Mouse (Mus musculus) MEL (cell line): ENCODE results near the gene Lamp2. TPM values are rescaled to one million over a fixed set of nuclear protein-coding genes. Genes with fewer than 3 reads are reported as not detected.

Experiments used
- DNase-seq: peaks from one replicate; pipeline ENCODE4 v3.0.0; 2011; ENCODE audit warnings: low read depth, low spot score
- H3K27ac ChIP-seq: 2 replicates; pipeline ENCODE4 v1.5.1; 2012; ENCODE audit warnings: low read depth, mild to moderate bottlenecking, control low read depth, low read length, moderate library complexity; ENCODE audit not compliant: control insufficient read depth
- H3K27me3 ChIP-seq, 2 experiments: fragments of 150-350 bp in 1 of 2; sonication (generic) in 1 of 2; 2 replicates each; pipeline ENCODE4 v1.6.1; 2012; ENCODE audit warnings: low read length in 2 of 2, mild to moderate bottlenecking in 2 of 2, improper control_type of control experiment in 1 of 2, moderate library complexity in 1 of 2; ENCODE audit not compliant: insufficient read depth in 2 of 2, control insufficient read depth in 1 of 2
- H3K36me3 ChIP-seq, 2 experiments: 2 replicates each; pipeline ENCODE4 v1.6.1; 2012 to 2014; ENCODE audit warnings: low read length in 2 of 2, improper control_type of control experiment in 1 of 2, inconsistent platforms in 1 of 2, mild to moderate bottlenecking in 1 of 2; ENCODE audit not compliant: insufficient read depth in 2 of 2, control insufficient read depth in 1 of 2
- H3K4me1 ChIP-seq, 2 experiments: fragments of 150-350 bp in 1 of 2; sonication (generic) in 1 of 2; 2 replicates each; pipeline ENCODE4 v1.6.1; 2012; ENCODE audit warnings: low read length in 2 of 2, improper control_type of control experiment in 1 of 2, mild to moderate bottlenecking in 1 of 2; ENCODE audit not compliant: insufficient read depth in 2 of 2, control insufficient read depth in 1 of 2
- H3K4me3 ChIP-seq, 2 experiments: fragments of 150-350 bp in 1 of 2; sonication (generic) in 1 of 2; 2 replicates each; pipeline ENCODE4 v1.5.1; 2012; ENCODE audit warnings: low read depth in 2 of 2, low read length in 2 of 2, mild to moderate bottlenecking in 2 of 2, moderate library complexity in 2 of 2, control low read depth in 1 of 2, improper control_type of control experiment in 1 of 2; ENCODE audit not compliant: control insufficient read depth in 1 of 2, insufficient read depth in 1 of 2
- H3K79me2 ChIP-seq: 2 replicates; pipeline ENCODE4 v1.6.1; 2012; ENCODE audit warnings: mild to moderate bottlenecking, low read length, moderate library complexity; ENCODE audit not compliant: control insufficient read depth, poor library complexity, insufficient read depth
- H3K9ac ChIP-seq: 2 replicates; pipeline ENCODE4 v1.6.1; 2012; ENCODE audit warnings: low read depth, mild to moderate bottlenecking, control low read depth, low read length, moderate library complexity; ENCODE audit not compliant: control insufficient read depth, poor library complexity, severe bottlenecking
- H3K9me3 ChIP-seq: fragments of 150-350 bp; sonication (generic); replicated peaks from 2 replicates; pipeline ENCODE4 v1.6.1; 2012; ENCODE audit warnings: mild to moderate bottlenecking, low read length, improper control_type of control experiment, moderate library complexity; ENCODE audit not compliant: insufficient read depth
- BHLHE40 ChIP-seq: IDR thresholded peaks from 2 replicates; pipeline ENCODE4 v1.6.1; 2012; ENCODE audit warnings: low read depth, mild to moderate bottlenecking, inconsistent platforms, low read length, improper control_type of control experiment, borderline replicate concordance
- CHD1 ChIP-seq: IDR thresholded peaks from 2 replicates; pipeline ENCODE4 v1.6.1; 2012; ENCODE audit warnings: low read depth, mild to moderate bottlenecking, inconsistent platforms, low read length, improper control_type of control experiment
- CHD2 ChIP-seq: IDR thresholded peaks from 2 replicates; pipeline ENCODE4 v1.6.1; 2011; ENCODE audit warnings: low read length, improper control_type of control experiment
- CTCF ChIP-seq, 3 experiments: IDR thresholded peaks in 2 of 3; conservative IDR thresholded peaks in 1 of 3; 2 replicates each; pipeline ENCODE4 v1.5.1; 2011 to 2012; ENCODE audit warnings: low read length in 3 of 3, low read depth in 2 of 3, mild to moderate bottlenecking in 2 of 3, improper control_type of control experiment in 1 of 3, inconsistent platforms in 1 of 3, mixed read lengths in 1 of 3, moderate library complexity in 1 of 3; ENCODE audit not compliant: control insufficient read depth in 1 of 3, insufficient read depth in 1 of 3, poor library complexity in 1 of 3, severe bottlenecking in 1 of 3
- E2F4 ChIP-seq: IDR thresholded peaks from 2 replicates; pipeline ENCODE4 v1.6.1; 2011; ENCODE audit warnings: low read depth, low read length, improper control_type of control experiment, borderline replicate concordance
- ELF1 ChIP-seq: IDR thresholded peaks from 2 replicates; pipeline ENCODE4 v1.6.1; 2014; ENCODE audit warnings: low read depth, mild to moderate bottlenecking, inconsistent platforms, low read length, improper control_type of control experiment, moderate library complexity
- EP300 ChIP-seq, 2 experiments: IDR thresholded peaks; 2 replicates each; pipeline ENCODE4 v1.6.1; 2011; ENCODE audit warnings: improper control_type of control experiment in 2 of 2, low read length in 2 of 2, low read depth in 1 of 2, mild to moderate bottlenecking in 1 of 2
- ETS1 ChIP-seq: IDR thresholded peaks from 2 replicates; pipeline ENCODE4 v1.6.1; 2012; ENCODE audit warnings: low read depth, mild to moderate bottlenecking, inconsistent platforms, low read length, improper control_type of control experiment, moderate library complexity
- GATA1 ChIP-seq: IDR thresholded peaks from 2 replicates; pipeline ENCODE4 v1.6.1; 2011; ENCODE audit warnings: low read depth, low read length, improper control_type of control experiment
- KAT2A ChIP-seq: conservative IDR thresholded peaks from 2 replicates; pipeline ENCODE4 v1.6.1; 2012; ENCODE audit warnings: low read depth, low read length, improper control_type of control experiment, inconsistent platforms
- MAX ChIP-seq: IDR thresholded peaks from 2 replicates; pipeline ENCODE4 v1.6.1; 2011; ENCODE audit warnings: low read length, improper control_type of control experiment
- MAZ ChIP-seq: IDR thresholded peaks from 2 replicates; pipeline ENCODE4 v1.6.1; 2012; ENCODE audit warnings: low read depth, mild to moderate bottlenecking, inconsistent platforms, low read length, improper control_type of control experiment
- POLR2A ChIP-seq, 2 experiments: IDR thresholded peaks; 2 replicates each; pipeline ENCODE4 v1.6.1; 2011 to 2012; ENCODE audit warnings: low read length in 2 of 2, mild to moderate bottlenecking in 2 of 2, control low read depth in 1 of 2, improper control_type of control experiment in 1 of 2, low read depth in 1 of 2, moderate library complexity in 1 of 2; ENCODE audit not compliant: control insufficient read depth in 1 of 2, insufficient read depth in 1 of 2, poor library complexity in 1 of 2
- SMC3 ChIP-seq: IDR thresholded peaks from 2 replicates; pipeline ENCODE4 v1.6.1; 2011; ENCODE audit warnings: low read depth, low read length, improper control_type of control experiment
- TCF12 ChIP-seq: IDR thresholded peaks from 2 replicates; pipeline ENCODE4 v1.6.1; 2014; ENCODE audit warnings: low read depth, mild to moderate bottlenecking, inconsistent platforms, low read length, improper control_type of control experiment, moderate library complexity
- UBTF ChIP-seq: IDR thresholded peaks from 2 replicates; pipeline ENCODE4 v1.6.1; 2012; ENCODE audit warnings: low read depth, mild to moderate bottlenecking, inconsistent platforms, low read length, improper control_type of control experiment, moderate library complexity, borderline replicate concordance; ENCODE audit not compliant: insufficient read depth
- USF2 ChIP-seq, 2 experiments: IDR thresholded peaks; 2 replicates each; pipeline ENCODE4 v1.6.1; 2011 to 2012; ENCODE audit warnings: improper control_type of control experiment in 2 of 2, low read length in 2 of 2, borderline replicate concordance in 1 of 2, inconsistent platforms in 1 of 2, low read depth in 1 of 2, mild to moderate bottlenecking in 1 of 2; ENCODE audit not compliant: insufficient read depth in 1 of 2
- ZC3H11A ChIP-seq: IDR thresholded peaks from 2 replicates; pipeline ENCODE4 v1.6.1; 2012; ENCODE audit warnings: low read depth, mild to moderate bottlenecking, inconsistent platforms, low read length, improper control_type of control experiment
- ZKSCAN1 ChIP-seq: IDR thresholded peaks from 2 replicates; pipeline ENCODE4 v1.6.1; 2012; ENCODE audit warnings: low read depth, mild to moderate bottlenecking, inconsistent platforms, low read length, improper control_type of control experiment, moderate library complexity
- ZMIZ1 ChIP-seq: IDR thresholded peaks from 2 replicates; pipeline ENCODE4 v1.6.1; 2012; ENCODE audit warnings: low read depth, mild to moderate bottlenecking, inconsistent platforms, low read length, improper control_type of control experiment, moderate library complexity
- ZNF384 ChIP-seq: IDR thresholded peaks from 2 replicates; pipeline ENCODE4 v1.6.1; 2012; ENCODE audit warnings: low read depth, mild to moderate bottlenecking, inconsistent platforms, low read length, improper control_type of control experiment
- polyA plus RNA-seq, 2 experiments: library from polyadenylated mRNA; stranded (reverse) in 1 of 2; unstranded in 1 of 2; fragments of >175 nt in 1 of 2; fragments of >200 nt in 1 of 2; gene quantifications; 2 replicates each; pipeline versions ENCODE4 v1.2.1 to v1.2.4; 2012; ENCODE audit warnings: low replicate concordance in 2 of 2, low read depth in 1 of 2; ENCODE audit not compliant: insufficient read length in 2 of 2, insufficient read depth in 1 of 2, missing spikeins in 1 of 2
- total RNA-seq: library from RNA; depleted of rRNA; stranded (reverse); fragments of 300-350 nt; gene quantifications from 2 replicates; pipeline ENCODE4 v1.2.3, GENCODE M21; 2012

The Lamp2 gene
- total and polyA plus RNA-seq, 3 experiments = 20.6 to 80.5 (median 28.9) TPM

DNA sequence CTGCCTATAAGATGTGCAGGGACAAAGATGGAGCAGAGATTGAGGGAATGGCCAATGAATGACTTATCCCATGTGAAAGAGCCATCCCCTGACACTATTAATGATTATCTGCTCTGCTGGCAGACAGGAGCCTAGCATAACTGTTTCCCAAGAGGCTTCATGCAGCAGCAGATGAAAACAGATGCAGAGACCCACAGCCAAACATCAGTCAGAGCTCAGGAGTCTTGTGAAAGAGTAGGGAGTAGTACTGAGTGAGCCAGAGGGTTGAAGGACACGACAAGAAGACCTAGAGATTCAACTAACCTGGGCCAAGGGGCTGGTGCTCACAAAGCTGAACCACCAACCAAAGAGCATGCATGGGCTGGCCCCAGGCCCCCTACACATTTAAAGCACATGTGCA, 30.2 kb downstream of the Lamp2 start:
- Histone ChIP-seq H3K27me3 (no peaks in the 10 kb centered on the region), H3K4me3 (no peak overlapping the region), H3K27ac (no peak overlapping the region), H3K4me1 (no peaks in the 10 kb centered on the region), H3K79me2 (no peaks in the 10 kb centered on the region), H3K9ac (no peak overlapping the region), H3K36me3 (no peaks in the 10 kb centered on the region), H3K9me3 (no peaks in the 10 kb centered on the region)
- DNase-seq = no peak
- TF ChIP-seq GATA1 (no peak), POLR2A (IDR thresholded peaks at IDR 0.05; ENCODE audit: control insufficient read depth in 1 of 2, insufficient read depth in 1 of 2, low read depth in 1 of 2, low read length in 2 of 2, poor library complexity in 1 of 2) (no peak), EP300 (IDR thresholded peaks at IDR 0.05; ENCODE audit: low read depth in 1 of 2, low read length in 2 of 2) (no peak), CTCF (IDR thresholded peaks at IDR 0.05 in 2 of 3, conservative IDR thresholded peaks at IDR 0.05 in 1 of 3; ENCODE audit: control insufficient read depth in 1 of 3, insufficient read depth in 1 of 3, low read depth in 2 of 3, low read length in 3 of 3, poor library complexity in 1 of 3, severe bottlenecking in 1 of 3) (no peak), BHLHE40 (no peak), CHD1 (no peak), ELF1 (no peak), ZMIZ1 (no peak), CHD2 (no peak), UBTF (no peak), ZC3H11A (no peak), ETS1 (no peak), ZNF384 (no peak)

DNA sequence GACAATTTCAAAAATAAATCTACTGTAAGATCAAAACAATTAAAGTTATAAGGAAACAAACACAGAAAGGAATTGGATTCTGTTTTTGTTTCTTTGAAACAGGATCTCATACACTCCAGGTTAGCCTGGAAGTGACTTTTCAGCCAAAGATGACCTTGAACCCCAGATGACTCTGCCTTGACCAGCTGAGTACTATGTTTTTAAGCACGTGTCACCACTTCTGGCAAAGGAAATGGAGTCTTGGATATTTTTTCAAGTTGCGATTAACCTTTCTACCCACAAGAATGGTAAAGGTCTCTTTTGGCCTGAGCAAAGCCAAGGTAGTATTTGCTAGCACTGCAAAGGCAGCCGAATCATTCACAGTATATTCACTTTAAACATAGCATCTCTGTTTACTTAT, 33.2 kb downstream of the Lamp2 start:
- Histone ChIP-seq H3K9me3 (no peaks in the 10 kb centered on the region), H3K4me3 (no peak overlapping the region), H3K9ac (no peak overlapping the region), H3K4me1 (no peaks in the 10 kb centered on the region), H3K36me3 (no peaks in the 10 kb centered on the region), H3K27ac (no peak overlapping the region), H3K27me3 (no peaks in the 10 kb centered on the region), H3K79me2 (no peaks in the 10 kb centered on the region)
- no peak for DNase-seq
- TF ChIP-seq GATA1 (no peak), SMC3 (no peak), TCF12 (no peak), ZMIZ1 (no peak), E2F4 (no peak), MAX (no peak), MAZ (no peak), UBTF (no peak), ZNF384 (no peak), USF2 (IDR thresholded peaks at IDR 0.05; ENCODE audit: borderline replicate concordance in 1 of 2, insufficient read depth in 1 of 2, low read depth in 1 of 2, low read length in 2 of 2) (no peak), CHD1 (no peak), KAT2A (no peak), ZKSCAN1 (no peak), BHLHE40 (no peak)
